Mouse (Mus musculus): ENCODE results near the gene Fbn1.

The Fbn1 gene

GRCm38 (mm10) chr2:125394428-125395101 lies 113.2 kb downstream of the Fbn1 start:
- no peak for DNase-seq (ENCODE audit: low spot score)

- DNase-seq (ENCODE audit: low spot score), result no peak
Observed at GRCm38 (mm10) chr2:125391582-125391981, 116.2 kb downstream of the Fbn1 start.

GRCm38 (mm10) chr2:125389796-125390195 lies 118.0 kb downstream of the Fbn1 start:
- DNase-seq (ENCODE audit: low spot score), result no peak

GRCm38 (mm10) chr2:125386221-125386965 lies 121.4 kb downstream of the Fbn1 start:
- no peak for DNase-seq (ENCODE audit: low spot score)

- no peak for DNase-seq (ENCODE audit: low spot score)
Observed at GRCm38 (mm10) chr2:125384941-125385340, 122.9 kb downstream of the Fbn1 start.

- no peak for DNase-seq (ENCODE audit: low spot score)
Observed at GRCm38 (mm10) chr2:125384415-125384814, 123.4 kb downstream of the Fbn1 start.

GRCm38 (mm10) chr2:125383273-125383641 lies 124.5 kb downstream of the Fbn1 start:
- no peak for DNase-seq (ENCODE audit: low spot score)

GRCm38 (mm10) chr2:125382613-125383272 lies 125.0 kb downstream of the Fbn1 start:
- no peak for DNase-seq (ENCODE audit: low spot score)

GRCm38 (mm10) chr2:125380086-125380485 lies 127.7 kb downstream of the Fbn1 start:
- no peak for DNase-seq (ENCODE audit: low spot score)

GRCm38 (mm10) chr2:125379206-125379605 lies 128.6 kb downstream of the Fbn1 start:
- DNase-seq (ENCODE audit: low spot score), result no peak

GRCm38 (mm10) chr2:125375926-125376325 lies 131.9 kb downstream of the Fbn1 start:
- no peak for DNase-seq (ENCODE audit: low spot score)

GRCm38 (mm10) chr2:125375301-125375700 lies 132.5 kb downstream of the Fbn1 start:
- DNase-seq (ENCODE audit: low spot score), result no peak

- no peak for DNase-seq (ENCODE audit: low spot score)
Observed at GRCm38 (mm10) chr2:125369666-125370065, 138.1 kb downstream of the Fbn1 start.

- no peak for DNase-seq (ENCODE audit: low spot score)
Observed at GRCm38 (mm10) chr2:125368616-125369015, 139.2 kb downstream of the Fbn1 start.

GRCm38 (mm10) chr2:125361661-125362060 lies 146.1 kb downstream of the Fbn1 start:
- DNase-seq (ENCODE audit: low spot score), result no peak

GRCm38 (mm10) chr2:125356486-125356885 lies 151.3 kb downstream of the Fbn1 start:
- DNase-seq (ENCODE audit: low spot score), result no peak

GRCm38 (mm10) chr2:125356068-125356467 lies 151.7 kb downstream of the Fbn1 start:
- DNase-seq (ENCODE audit: low spot score), result no peak

- DNase-seq (ENCODE audit: low spot score), result peak; percentile 47
Observed at GRCm38 (mm10) chr2:125355216-125355971, 152.4 kb downstream of the Fbn1 start.

- DNase-seq (ENCODE audit: low spot score), result no peak
Observed at GRCm38 (mm10) chr2:125354587-125354986, 153.2 kb downstream of the Fbn1 start.

GRCm38 (mm10) chr2:125349144-125349543 lies 158.6 kb downstream of the Fbn1 start:
- no peak for DNase-seq (ENCODE audit: low spot score)

GRCm38 (mm10) chr2:125342181-125342950 lies 165.4 kb downstream of the Fbn1 start:
- DNase-seq (ENCODE audit: low spot score), result no peak

- DNase-seq (ENCODE audit: low spot score), result no peak
Observed at GRCm38 (mm10) chr2:125340381-125340780, 167.4 kb downstream of the Fbn1 start.
